Mouse (Mus musculus): ENCODE measurements around the gene Apcs.

The Apcs gene

DNA sequence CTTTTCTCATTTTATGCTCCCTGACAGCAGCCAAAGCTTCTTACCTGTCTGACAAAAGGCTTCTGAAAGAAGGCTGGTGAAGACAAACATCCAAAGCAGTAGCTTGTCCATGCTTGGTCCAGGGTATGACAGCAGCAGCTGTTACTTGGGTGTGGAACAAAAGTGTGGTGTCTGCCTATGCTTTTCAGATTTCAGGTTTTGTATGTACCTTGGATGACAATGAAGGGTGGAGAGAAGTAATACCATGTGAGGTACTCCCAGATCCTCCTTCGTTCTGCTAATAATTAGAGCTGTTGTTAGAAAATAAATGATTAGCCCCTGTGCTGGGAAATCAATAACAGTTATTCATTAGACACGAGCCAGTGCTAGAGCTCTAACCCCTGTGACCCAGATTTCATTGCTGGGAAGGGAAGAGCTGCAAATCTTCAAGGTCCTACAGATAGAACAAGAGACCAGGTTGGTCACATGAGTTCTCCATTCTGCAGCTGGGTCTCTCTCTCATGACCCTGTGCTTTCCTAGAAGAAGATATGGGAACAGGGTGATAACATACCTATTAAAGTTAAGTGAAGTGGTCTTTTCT lies at the start of gene Apcs:
Gene Apcs (minus strand): TSS at position 265 of the 581 bp plus-strand sequence.
- DNase-seq (ENCODE audit: low read depth, low spot score), result no peak

DNA sequence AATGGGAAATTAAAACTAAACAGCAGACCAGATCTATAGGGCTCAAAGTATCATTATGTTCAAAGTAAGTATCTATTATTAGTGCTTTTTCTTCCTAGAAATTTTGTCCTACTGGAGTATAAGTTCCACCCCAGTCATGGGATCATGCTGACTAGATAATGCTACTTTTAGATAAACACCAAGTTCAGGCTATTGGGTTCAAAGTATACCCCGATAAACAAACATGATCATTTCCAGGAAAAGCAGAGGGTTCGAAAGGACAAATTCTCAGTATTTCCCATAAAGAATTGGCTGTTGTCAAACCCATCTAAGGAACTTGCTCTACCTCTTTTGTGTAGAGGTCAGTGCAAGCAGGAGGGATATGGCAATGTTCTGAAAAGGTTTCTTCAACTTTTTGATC lies 37.4 kb upstream of the Apcs start:
- no peak for DNase-seq (ENCODE audit: low read depth, low spot score)

- DNase-seq (ENCODE audit: low read depth, low spot score), result no peak
Measured at GRCm38 (mm10) chr1:172918450-172918849, 23.6 kb upstream of the Apcs start.

DNA sequence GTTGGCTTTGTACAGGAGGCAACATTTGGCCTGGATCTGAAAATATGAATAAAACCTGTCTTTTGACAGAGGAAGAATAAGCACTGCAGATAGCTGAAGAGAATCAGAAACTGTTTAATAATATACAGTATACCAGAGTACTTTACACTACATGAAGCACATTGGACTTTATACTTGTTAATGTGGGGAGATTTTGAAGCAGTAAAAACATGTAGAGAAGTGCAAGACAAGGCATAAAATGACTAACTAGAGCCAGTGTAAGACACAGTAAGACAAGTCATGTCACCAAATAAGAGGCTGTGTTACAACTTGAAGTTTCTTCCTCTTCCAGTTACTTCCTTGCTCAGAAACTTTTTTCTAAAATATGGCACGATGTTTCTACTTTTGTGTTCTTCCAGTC lies 22.3 kb upstream of the Apcs start:
- DNase-seq (ENCODE audit: low read depth, low spot score), result no peak

GRCm38 (mm10) chr1:172903313-172903712 lies 8.5 kb upstream of the Apcs start:
- DNase-seq (ENCODE audit: low read depth, low spot score), result no peak

- DNase-seq (ENCODE audit: low read depth, low spot score), result no peak
Measured at GRCm38 (mm10) chr1:172895435-172895834, 594 bp upstream of the Apcs start.

GRCm38 (mm10) chr1:172876675-172877074 lies 18.2 kb downstream of the Apcs start:
- no peak for DNase-seq (ENCODE audit: low read depth, low spot score)

- DNase-seq (ENCODE audit: low read depth, low spot score), result no peak
Measured at GRCm38 (mm10) chr1:172875265-172875664, 19.6 kb downstream of the Apcs start.

GRCm38 (mm10) chr1:172848171-172848570 lies 46.7 kb downstream of the Apcs start:
- DNase-seq (ENCODE audit: low read depth, low spot score), result no peak

DNA sequence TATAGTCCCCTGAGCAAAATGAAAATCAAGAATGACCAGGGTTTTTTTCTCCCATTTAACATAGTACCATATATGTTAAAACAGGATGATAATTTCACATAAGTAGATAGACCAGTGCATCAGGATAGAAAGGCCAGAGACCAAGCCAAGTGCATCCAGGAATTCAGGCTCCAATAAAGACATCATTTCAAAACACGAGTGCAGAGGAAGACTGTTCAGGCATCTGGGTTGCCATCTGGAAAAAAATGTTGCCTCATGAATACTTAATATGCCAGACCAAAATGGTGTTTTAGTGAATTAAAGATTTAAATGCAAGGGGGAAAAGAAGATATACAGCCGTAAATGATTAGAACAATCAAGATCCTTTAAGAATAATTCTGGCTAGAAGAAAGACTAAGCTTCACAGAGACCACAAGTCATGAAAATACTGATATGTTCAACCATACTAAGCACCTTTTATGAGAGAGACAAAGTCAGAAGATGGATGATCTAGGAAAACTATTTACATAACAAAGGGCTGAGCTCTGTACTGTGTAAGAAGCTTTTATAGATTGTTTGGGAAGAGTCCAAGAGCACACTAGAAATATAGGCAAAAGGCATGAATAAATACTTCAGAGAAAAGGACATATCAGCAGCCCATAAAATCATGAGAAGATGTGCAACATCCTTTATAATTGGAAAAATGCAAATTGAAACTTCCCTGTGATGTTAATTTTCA lies 47.6 kb downstream of the Apcs start:
- DNase-seq (ENCODE audit: low read depth, low spot score), result no peak

Measured in skeletal muscle tissue, adult 2 months (tissue).